In the genomic region with DNA sequence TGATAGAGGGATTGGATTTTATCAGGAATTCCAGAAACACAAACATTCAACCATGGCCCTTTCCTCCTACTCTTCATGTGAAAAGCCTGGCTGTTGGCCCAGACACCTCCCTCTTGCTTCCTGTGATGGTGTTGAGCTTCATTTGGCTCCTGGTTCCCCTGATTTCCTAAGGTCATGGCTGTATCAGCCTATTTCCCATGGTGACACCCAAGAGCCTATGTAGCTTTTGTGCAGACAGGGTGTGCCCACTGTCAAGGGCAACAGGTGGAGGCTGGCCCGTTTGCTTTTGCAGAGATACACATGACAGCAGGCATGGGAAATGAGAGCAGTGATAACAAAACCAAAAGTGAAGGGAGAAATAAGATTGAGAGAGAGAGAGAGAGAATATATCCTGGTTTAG, we compare ENCODE assay signal across 13 mouse cellular contexts.
DNase-seq lines count a peak whose midpoint lies in the region; TF ChIP-seq lines count a peak whose summit lies in the region.
"Had no signal": no experiment of that assay in that cellular context is flagged by ENCODE, and none has a peak within 500 bp of the region (broad histone marks: within the 10 kb centered on the region; RNA-seq: fewer than 3 reads in every experiment).

No protein-coding gene starts in this region.

- peaks cover 8% of the 10 kb centered on the region for H3K4me1 ChIP-seq in lung, adult 2 months (ENCODE audit: control insufficient read depth, insufficient read depth, low read length)
- H3K4me1 ChIP-seq: limb, embryonic 15.5 days had no signal

- no peak for TF ChIP-seq POLR2A in lung, adult 2 months (IDR thresholded peaks at IDR 0.05; ENCODE audit: borderline replicate concordance, extremely low read depth, low read depth, low read length)

- H3K4me3 ChIP-seq in lung, adult 2 months (replicated peaks; ENCODE audit: extremely low read depth, low read depth, low read length), result no peak overlapping the region
- H3K4me3 ChIP-seq: forebrain, embryonic 10.5 days; limb, embryonic 15.5 days; neural tube, embryonic 15.5 days had no signal

- DNase-seq in adrenal gland, postnatal 10 days, result peak; percentile 13
- DNase-seq in adrenal gland, postnatal 4 days (ENCODE audit: low spot score in 2 of 2), result no peak
- peak; percentile 45 to 52 for DNase-seq in lung, adult 18-20 months
- no peak for DNase-seq in lung, adult 2 months
- peak; percentile 53 for DNase-seq in heart, postnatal 4 days
- peak; percentile 59 to 69 for DNase-seq in lung, postnatal 4 days
- no peak for DNase-seq in layer of hippocampus, adult 8-10 months (ENCODE audit: low spot score in 2 of 2)
- no peak for DNase-seq in left cerebral cortex, adult 11 months (ENCODE audit: low spot score)
- DNase-seq: cerebellum, adult 9-11 months; thymus, adult 2 months had no signal

- WGBS in lung, adult 2 months, result 21% methylated on average over 1 of the region's 1 CpGs

- no peak for TF ChIP-seq CTCF in lung, adult 2 months (IDR thresholded peaks at IDR 0.05; ENCODE audit: insufficient read depth, low read length)

Comparison
In these comparisons a context has a peak if more than half of its experiments do, and no peak if none do; other contexts are left out.
1. DNase-seq: peak in adrenal gland, postnatal 10 days (single experiment), lung, adult 18-20 months (2 of 2), heart, postnatal 4 days (single experiment) and lung, postnatal 4 days (2 of 2); none in adrenal gland, postnatal 4 days (0 of 2), lung, adult 2 months (single experiment), layer of hippocampus, adult 8-10 months (0 of 2) and left cerebral cortex, adult 11 months (single experiment).